ENCODE assay signal across 9 mouse cellular contexts in genomic region chr13:55210971-55211220, GRCm38 (mm10). TPM values are rescaled to one million over a fixed set of nuclear protein-coding genes. Genes with fewer than 3 reads are reported as not detected.
DNase-seq lines count a peak whose midpoint lies in the region; ATAC-seq and TF ChIP-seq lines count a peak whose summit lies in the region.
"Had no signal": no experiment of that assay in that cellular context is flagged by ENCODE, and none has a peak within 500 bp of the region (broad histone marks: within the 10 kb centered on the region; RNA-seq: fewer than 3 reads in every experiment).

No protein-coding gene starts in this region.

- no peaks in the 10 kb centered on the region for H3K27me3 ChIP-seq in kidney, adult 2 months (replicated peaks; ENCODE audit: control insufficient read depth, insufficient read depth, low read length)
- peaks cover 12% of the 10 kb centered on the region; the same call in 1 of the 2 replicates for H3K27me3 ChIP-seq in G1E (ENCODE audit: insufficient read depth, low read length)
- H3K27me3 ChIP-seq in forebrain, embryonic 10.5 days (ENCODE audit: poor library complexity, severe bottlenecking), result 0 out of 2 replicates have a peak, but pooled peaks cover 9% of the 10 kb centered on the region
- H3K27me3 ChIP-seq in intestine, postnatal 0 days (replicated peaks; ENCODE audit: control insufficient read depth, insufficient read depth, low read length), result no peaks in the 10 kb centered on the region
- no peaks in the 10 kb centered on the region for H3K27me3 ChIP-seq in neural tube, embryonic 12.5 days (replicated peaks)

- ATAC-seq in G1E (ENCODE audit: extremely low read depth, insufficient number of reproducible peaks, low FRiP score, poor library complexity, severe bottlenecking), result no peak
- ATAC-seq in intestine, postnatal 0 days, result peak; percentile 66
- ATAC-seq in neural tube, embryonic 12.5 days (ENCODE audit: low FRiP score, low read depth), result peak; percentile 74

- peaks cover 27% of the 10 kb centered on the region for H3K9me3 ChIP-seq in G1E (replicated peaks)
- H3K9me3 ChIP-seq in forebrain, embryonic 10.5 days, result 0 out of 2 replicates have a peak, but pooled peaks cover 6% of the 10 kb centered on the region
- H3K9me3 ChIP-seq in intestine, postnatal 0 days (ENCODE audit: control insufficient read depth), result no peaks in the 10 kb centered on the region
- no peaks in the 10 kb centered on the region for H3K9me3 ChIP-seq in neural tube, embryonic 12.5 days

- H3K36me3 ChIP-seq in kidney, adult 2 months (ENCODE audit: control insufficient read depth, insufficient read depth, low read length), result peaks cover 4% of the 10 kb centered on the region; the same call in 1 of the 2 replicates
- peaks cover 21% of the 10 kb centered on the region for H3K36me3 ChIP-seq in G1E (replicated peaks)
- peaks cover 29% of the 10 kb centered on the region for H3K36me3 ChIP-seq in forebrain, embryonic 10.5 days (replicated peaks)
- H3K36me3 ChIP-seq in intestine, postnatal 0 days (ENCODE audit: control insufficient read depth, insufficient read depth), result no peaks in the 10 kb centered on the region; the same call in 1 of the 2 replicates
- peaks cover 12% of the 10 kb centered on the region for H3K36me3 ChIP-seq in neural tube, embryonic 12.5 days

- peak overlapping the region; percentile 81 for H3K27ac ChIP-seq in kidney, adult 2 months (ENCODE audit: insufficient read depth, low read depth, low read length)
- peak overlapping the region; percentile 99 for H3K27ac ChIP-seq in forebrain, embryonic 10.5 days
- H3K27ac ChIP-seq in intestine, postnatal 0 days (ENCODE audit: low read depth, low read length), result peak overlapping the region; percentile 98
- peak overlapping the region; percentile 98 for H3K27ac ChIP-seq in neural tube, embryonic 12.5 days

- peak overlapping the region; percentile 88 for H3K9ac ChIP-seq in intestine, postnatal 0 days (ENCODE audit: low read depth, low read length)
- peak overlapping the region; percentile 95 for H3K9ac ChIP-seq in neural tube, embryonic 12.5 days

- peaks cover 16% of the 10 kb centered on the region for H3K4me1 ChIP-seq in kidney, adult 2 months (ENCODE audit: control insufficient read depth, insufficient read depth, low read length)
- H3K4me1 ChIP-seq in G1E (ENCODE audit: insufficient read depth, low read depth, low read length), result peaks cover 38% of the 10 kb centered on the region
- peaks cover 53% of the 10 kb centered on the region for H3K4me1 ChIP-seq in forebrain, embryonic 10.5 days
- H3K4me1 ChIP-seq in intestine, postnatal 0 days (replicated peaks; ENCODE audit: control insufficient read depth, insufficient read depth, low read length), result 0 out of 2 replicates have a peak, but pooled peaks cover 8% of the 10 kb centered on the region
- H3K4me1 ChIP-seq in neural tube, embryonic 12.5 days, result peaks cover 45% of the 10 kb centered on the region

- peak overlapping the region; percentile 95 for H3K4me3 ChIP-seq in kidney, adult 2 months (ENCODE audit: insufficient read depth, low read depth, low read length)
- H3K4me3 ChIP-seq in G1E (ENCODE audit: low read depth, low read length), result peak overlapping the region; percentile 88; the same call in 1 of the 2 replicates
- peak overlapping the region; percentile 90 for H3K4me3 ChIP-seq in forebrain, embryonic 10.5 days
- peak overlapping the region; percentile 73 for H3K4me3 ChIP-seq in intestine, postnatal 0 days (ENCODE audit: low read depth, low read length)
- H3K4me3 ChIP-seq in neural tube, embryonic 12.5 days, result peak overlapping the region; percentile 84

- peak overlapping the region; percentile 86 for H3K4me2 ChIP-seq in intestine, postnatal 0 days (replicated peaks; ENCODE audit: low read depth)
- H3K4me2 ChIP-seq in neural tube, embryonic 12.5 days (replicated peaks), result peak overlapping the region; percentile 85

- 4% methylated on average over 17 of the region's 17 CpGs for WGBS in kidney, adult 2 months
- under 1% methylated on average over 17 of the region's 17 CpGs for WGBS in forebrain, embryonic 10.5 days
- WGBS in intestine, postnatal 0 days, result 2% methylated on average over 17 of the region's 17 CpGs
- under 1% methylated on average over 17 of the region's 17 CpGs for WGBS in neural tube, embryonic 12.5 days

- no peak for TF ChIP-seq CTCF in kidney, adult 2 months (conservative IDR thresholded peaks at IDR 0.05; ENCODE audit: insufficient read depth, insufficient read length, low read depth, low read length)
- no peak for TF ChIP-seq CTCF in G1E (IDR thresholded peaks at IDR 0.05; ENCODE audit: low read depth, low read length)
- TF ChIP-seq CTCF in intestine, postnatal 0 days (IDR thresholded peaks at IDR 0.05; ENCODE audit: low read depth), result no peak

- no peak for DNase-seq in kidney, adult 2 months
- DNase-seq in kidney, adult 11 months, result no peak
- DNase-seq in G1E (ENCODE audit: low spot score), result no peak
- no peak for DNase-seq in forebrain, embryonic 10.5 days (ENCODE audit: extremely low spot score, low spot score)
- no peak for DNase-seq in cerebellum, adult 18-20 months
- no peak for DNase-seq in gastrocnemius, adult 18-20 months (ENCODE audit: low spot score)

- no peak for TF ChIP-seq POLR2A in kidney, adult 2 months (IDR thresholded peaks at IDR 0.05; ENCODE audit: low read depth, low read length)

RNA-seq across cellular contexts. Expression of gene Nsd1, which starts 1.3 kb away (rescaled TPM):
- 17.6 and 19.6 TPM in 2 replicates for polyA plus RNA-seq in kidney, adult 2 months (2012; rRNA removed)
- 99.3 and 111 TPM in 2 replicates for total RNA-seq in G1E (2014; fragmentation: Nextera tagmentation)
- total RNA-seq in G1E (2017), result 52.9 and 64.1 TPM in 2 replicates
- polyA plus RNA-seq in G1E (2012), result 11.6 and 14.8 TPM in 2 replicates
- 66.8 and 70.1 TPM in 2 replicates for polyA plus RNA-seq in forebrain, embryonic 10.5 days (2016; fragmentation: Nextera tagmentation; extraction: Ambion mirVana)
- polyA plus RNA-seq in intestine, postnatal 0 days (2015; fragmentation: Nextera tagmentation; extraction: Ambion mirVana), result 37.4 and 38.0 TPM in 2 replicates
- polyA plus RNA-seq in neural tube, embryonic 12.5 days (2016; fragmentation: Nextera tagmentation; extraction: Ambion mirVana), result 68.6 and 81.6 TPM in 2 replicates
- 10 to 100 TPM; 40.0 to 47.1 TPM for total RNA-seq in gastrocnemius, adult 18-20 months (2021)

RNA-seq across cellular contexts. Expression of gene Fgfr4, which starts 58.5 kb away (rescaled TPM):
- polyA plus RNA-seq in kidney, adult 2 months (2012; rRNA removed), result 35.3 and 43.5 TPM in 2 replicates
- total RNA-seq in G1E (2014; fragmentation: Nextera tagmentation) (not detected in 2 replicates), G1E (2017) (0.05 TPM in 1 of 2 replicates, not detected in the other)
- not detected in 2 replicates for polyA plus RNA-seq in G1E (2012)
- polyA plus RNA-seq in forebrain, embryonic 10.5 days (2016; fragmentation: Nextera tagmentation; extraction: Ambion mirVana), result 0.16 and 0.30 TPM in 2 replicates
- 3.8 and 4.0 TPM in 2 replicates for polyA plus RNA-seq in intestine, postnatal 0 days (2015; fragmentation: Nextera tagmentation; extraction: Ambion mirVana)
- polyA plus RNA-seq in neural tube, embryonic 12.5 days (2016; fragmentation: Nextera tagmentation; extraction: Ambion mirVana), result 2.8 and 3.7 TPM in 2 replicates
- 1 to 10 TPM; 1.2 to 1.3 TPM for total RNA-seq in gastrocnemius, adult 18-20 months (2021)
- total RNA-seq: hematopoietic stem cell, adult 5-6 weeks had no signal
